Mouse (Mus musculus) neural tube, embryonic 11.5 days (tissue): ENCODE measurements around the gene Pde4c. TPM values are rescaled to one million over a fixed set of nuclear protein-coding genes. Genes with fewer than 3 reads are reported as not detected.
A peak's percentile ranks its signal among the peaks of the same experiment; 100 is the strongest.

ENCODE experiments used
- ATAC-seq: fragments of 200-750 bp; cut with Nextera tagmentation; 2 replicates; pipeline ENCODE4 v1.8.0; 2017; ENCODE audit warnings: moderate number of reproducible peaks, mild to moderate bottlenecking, moderate TSS enrichment, moderate library complexity; ENCODE audit not compliant: insufficient read depth, low FRiP score, low TSS enrichment
- DNase-seq: peaks from one replicate; pipeline ENCODE4 v3.0.0-alpha.2; 2015; ENCODE audit warnings: low spot score
- H3K27ac ChIP-seq: fragments of 300-500 bp; sonication (generic); 2 replicates; pipeline ENCODE4 v1.5.1; 2014; ENCODE audit warnings: low read depth, mild to moderate bottlenecking, low read length
- H3K27me3 ChIP-seq: fragments of 300-500 bp; sonication (generic); 2 replicates; pipeline ENCODE4 v1.6.1; 2014; ENCODE audit warnings: mild to moderate bottlenecking, low read length, mixed read lengths; ENCODE audit not compliant: control insufficient read depth, insufficient read depth
- H3K36me3 ChIP-seq: fragments of 300-500 bp; sonication (generic); 2 replicates; pipeline ENCODE4 v1.6.1; 2014; ENCODE audit warnings: mild to moderate bottlenecking, low read length, moderate library complexity, mixed read lengths; ENCODE audit not compliant: control insufficient read depth, insufficient read depth
- H3K4me1 ChIP-seq: fragments of 300-500 bp; sonication (generic); 2 replicates; pipeline ENCODE4 v1.6.1; 2014; ENCODE audit warnings: low read length, mixed read lengths; ENCODE audit not compliant: control insufficient read depth, insufficient read depth
- H3K4me2 ChIP-seq: fragments of 300-500 bp; sonication (generic); 2 replicates; pipeline ENCODE4 v1.6.1; 2014; ENCODE audit warnings: low read depth, mild to moderate bottlenecking, moderate library complexity
- H3K4me3 ChIP-seq: fragments of 300-500 bp; sonication (generic); 2 replicates; pipeline ENCODE4 v1.5.1; 2014; ENCODE audit warnings: low read depth, low read length
- H3K9ac ChIP-seq: fragments of 300-500 bp; sonication (generic); 2 replicates; pipeline ENCODE4 v1.6.1; 2014; ENCODE audit warnings: mild to moderate bottlenecking, low read length
- H3K9me3 ChIP-seq: fragments of 300-500 bp; sonication (generic); 2 replicates; pipeline ENCODE4 v1.6.1; 2016; ENCODE audit warnings: low read length; ENCODE audit not compliant: control insufficient read depth
- WGBS: fragments of 180-500 bp; shearing (Covaris S2); extraction: QIAGEN DNeasy Blood & Tissue Kit; methylation state at CpG from one replicate; pipeline ENCODE4 v1.1.7; 2014; 5-methylcytosine and 5-hydroxymethylcytosine counted together
- polyA plus RNA-seq: library from polyadenylated mRNA; unstranded; fragments of >200 nt; fragmentation: Nextera tagmentation; extraction: Ambion mirVana; gene quantifications from 2 replicates; pipeline ENCODE4 v1.2.1, GENCODE M21; 2014

Pde4c gene
- polyA plus RNA-seq, 1 experiment from 2014 or later = 0.42 TPM

DNA sequence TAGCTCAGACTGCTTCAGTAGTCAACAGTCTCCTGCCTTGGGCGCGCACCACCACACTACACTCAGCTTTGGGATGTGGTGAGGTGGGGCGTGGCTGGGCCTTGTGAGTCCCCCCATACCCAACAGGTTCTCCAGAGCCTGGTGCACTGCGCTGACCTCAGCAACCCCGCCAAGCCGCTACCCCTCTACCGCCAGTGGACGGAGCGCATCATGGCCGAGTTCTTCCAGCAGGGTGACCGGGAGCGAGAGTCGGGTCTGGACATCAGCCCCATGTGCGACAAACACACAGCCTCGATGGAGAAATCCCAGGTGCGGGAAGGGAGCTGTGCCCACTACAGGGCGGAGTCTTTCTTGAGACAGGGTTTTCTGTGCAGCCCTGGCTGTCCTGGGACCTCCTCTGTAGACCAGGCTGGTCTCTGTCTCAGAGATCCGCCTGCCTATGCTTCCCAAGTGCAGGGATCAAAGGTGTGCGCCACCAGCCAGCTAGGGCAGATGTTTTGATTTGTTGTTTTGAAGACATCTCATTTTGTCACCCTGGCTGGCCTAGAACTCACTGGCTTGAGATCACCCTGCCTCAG, 25.7 kb downstream of the Pde4c start:
- Histone ChIP-seq H3K4me1 (peaks cover under 1% of the 10 kb centered on the region; the same call in 1 of the 2 replicates), H3K9ac (no peak overlapping the region), H3K4me2 (no peak overlapping the region), H3K27me3 (peaks cover 17% of the 10 kb centered on the region), H3K36me3 (no peaks in the 10 kb centered on the region), H3K27ac (no peak overlapping the region), H3K9me3 (no peaks in the 10 kb centered on the region), H3K4me3 (no peak overlapping the region)
- DNase-seq = peak; percentile 7
- 80% methylated on average over 19 of the region's 19 CpGs for WGBS
- no peak for ATAC-seq

DNA sequence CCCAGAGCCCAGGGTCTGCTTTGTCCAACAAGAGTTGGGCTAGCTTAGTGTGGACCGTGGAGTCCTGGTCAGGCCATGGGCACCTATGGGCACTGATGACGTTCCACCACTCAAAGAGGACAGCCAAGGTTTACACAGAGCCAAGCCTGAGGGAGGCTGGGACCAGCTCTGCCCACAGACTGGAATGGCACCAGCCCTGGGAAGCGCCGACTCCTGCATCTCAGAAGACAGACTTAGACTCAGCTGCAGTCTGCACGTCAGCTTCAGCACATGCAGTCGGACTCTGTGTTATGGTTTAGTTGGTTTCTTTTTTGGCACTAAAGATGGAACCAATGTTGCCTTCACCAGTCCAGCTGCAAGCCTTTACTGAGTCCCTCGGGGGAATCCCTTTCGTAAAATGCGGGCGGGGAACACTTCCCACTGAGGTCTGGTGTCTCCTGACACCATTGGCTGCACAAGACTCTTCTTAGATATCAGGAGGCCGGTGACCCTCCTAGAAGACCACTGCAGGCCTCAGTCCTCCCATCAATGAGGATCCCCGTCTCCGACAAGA, 26.7 kb downstream of the Pde4c start:
- no peak for ATAC-seq
- no peak overlapping the region for H3K4me3 ChIP-seq
- no peaks in the 10 kb centered on the region for H3K36me3 ChIP-seq
- no peaks in the 10 kb centered on the region for H3K9me3 ChIP-seq
- no peak overlapping the region for H3K9ac ChIP-seq
- H3K27ac ChIP-seq = no peak overlapping the region
- peak; percentile 10 for DNase-seq
- H3K4me2 ChIP-seq = no peak overlapping the region
- WGBS = 84% methylated on average over 13 of the region's 13 CpGs
- peaks cover 9% of the 10 kb centered on the region for H3K27me3 ChIP-seq
- peaks cover 3% of the 10 kb centered on the region; the same call in 1 of the 2 replicates for H3K4me1 ChIP-seq

DNA sequence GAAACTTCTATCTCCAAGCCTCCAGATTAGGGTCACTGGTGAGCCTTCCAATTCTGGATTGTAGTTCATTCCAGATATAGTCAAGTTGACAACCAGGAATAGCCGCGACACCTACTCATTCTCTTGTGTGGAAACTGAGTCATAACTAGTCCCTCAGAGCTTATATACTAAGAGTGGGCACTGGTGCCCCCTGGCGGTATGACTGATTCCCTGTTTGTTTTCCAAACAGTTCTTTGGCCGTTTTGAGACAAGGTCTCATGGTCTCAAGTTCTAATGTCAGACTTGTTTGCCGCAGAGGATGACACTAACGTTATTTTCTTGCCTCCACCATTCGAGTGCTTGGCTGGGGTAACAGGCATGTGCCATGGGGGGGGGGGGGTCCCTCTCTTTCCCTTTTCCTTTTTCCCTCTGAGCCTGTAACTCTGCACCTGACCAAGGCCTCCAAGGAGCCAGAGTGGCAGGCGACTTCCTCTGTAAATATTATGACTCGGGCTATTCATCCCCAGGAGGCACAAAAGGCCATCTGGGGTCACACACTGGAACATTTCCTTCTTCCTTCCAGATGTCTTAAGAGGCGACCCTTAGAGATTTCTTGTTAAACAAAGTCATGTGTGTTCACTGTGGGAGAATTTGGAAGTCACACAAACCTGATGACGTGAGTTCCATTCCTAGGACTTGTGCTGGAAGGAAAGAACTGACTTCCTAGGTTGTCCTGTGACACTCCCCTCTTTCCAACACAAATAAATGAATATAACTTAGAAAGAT, 28.7 kb downstream of the Pde4c start:
- Histone ChIP-seq H3K36me3 (no peaks in the 10 kb centered on the region), H3K4me2 (no peak overlapping the region)
- 32% methylated on average over 11 of the region's 11 CpGs for WGBS

DNA sequence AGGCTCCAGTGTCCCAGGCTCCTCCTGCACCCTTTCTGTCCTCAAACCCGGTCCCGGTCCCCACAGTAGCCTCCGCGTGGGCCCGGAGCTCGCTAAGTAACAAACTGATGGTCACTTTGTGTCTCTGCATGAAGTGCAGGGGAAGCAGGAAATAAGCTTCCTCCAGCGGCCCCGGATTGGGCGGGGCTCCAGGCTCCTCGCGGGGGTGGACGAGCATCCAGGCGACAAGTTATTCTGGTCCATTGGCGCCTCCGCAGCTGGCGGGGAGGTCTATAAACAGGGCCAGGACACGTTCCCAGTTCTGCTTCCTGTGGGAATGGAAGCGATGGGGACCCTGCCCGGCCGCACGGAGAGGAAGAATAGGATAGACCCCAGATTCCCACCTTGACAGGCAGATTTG, 29.6 kb downstream of the Pde4c start:
- H3K9ac ChIP-seq = 0 out of 2 replicates have a peak overlapping the region, but pooled peaks have one; percentile 26
- ATAC-seq = no peak
- H3K27me3 ChIP-seq = no peaks in the 10 kb centered on the region
- peak; percentile 40 for DNase-seq
- no peaks in the 10 kb centered on the region for H3K36me3 ChIP-seq
- no peaks in the 10 kb centered on the region for H3K9me3 ChIP-seq
- peak overlapping the region; percentile 15; the same call in 1 of the 2 replicates for H3K27ac ChIP-seq
- H3K4me1 ChIP-seq = peaks cover 4% of the 10 kb centered on the region; the same call in 1 of the 2 replicates
- WGBS = 21% methylated on average over 21 of the region's 21 CpGs
- H3K4me3 ChIP-seq = no peak overlapping the region
- H3K4me2 ChIP-seq = 0 out of 2 replicates have a peak overlapping the region, but pooled peaks have one; percentile 6

More for the DNA sequence above, 28.7 kb downstream of the Pde4c start:
- H3K9me3 ChIP-seq = no peaks in the 10 kb centered on the region
- H3K4me3 ChIP-seq = no peak overlapping the region
- no peak overlapping the region for H3K9ac ChIP-seq
- H3K27me3 ChIP-seq = no peaks in the 10 kb centered on the region
- H3K4me1 ChIP-seq = peaks cover 4% of the 10 kb centered on the region; the same call in 1 of the 2 replicates
- peak overlapping the region; percentile 15; the same call in 1 of the 2 replicates for H3K27ac ChIP-seq
- DNase-seq (peak; percentile 75), ATAC-seq (no peak)

DNA sequence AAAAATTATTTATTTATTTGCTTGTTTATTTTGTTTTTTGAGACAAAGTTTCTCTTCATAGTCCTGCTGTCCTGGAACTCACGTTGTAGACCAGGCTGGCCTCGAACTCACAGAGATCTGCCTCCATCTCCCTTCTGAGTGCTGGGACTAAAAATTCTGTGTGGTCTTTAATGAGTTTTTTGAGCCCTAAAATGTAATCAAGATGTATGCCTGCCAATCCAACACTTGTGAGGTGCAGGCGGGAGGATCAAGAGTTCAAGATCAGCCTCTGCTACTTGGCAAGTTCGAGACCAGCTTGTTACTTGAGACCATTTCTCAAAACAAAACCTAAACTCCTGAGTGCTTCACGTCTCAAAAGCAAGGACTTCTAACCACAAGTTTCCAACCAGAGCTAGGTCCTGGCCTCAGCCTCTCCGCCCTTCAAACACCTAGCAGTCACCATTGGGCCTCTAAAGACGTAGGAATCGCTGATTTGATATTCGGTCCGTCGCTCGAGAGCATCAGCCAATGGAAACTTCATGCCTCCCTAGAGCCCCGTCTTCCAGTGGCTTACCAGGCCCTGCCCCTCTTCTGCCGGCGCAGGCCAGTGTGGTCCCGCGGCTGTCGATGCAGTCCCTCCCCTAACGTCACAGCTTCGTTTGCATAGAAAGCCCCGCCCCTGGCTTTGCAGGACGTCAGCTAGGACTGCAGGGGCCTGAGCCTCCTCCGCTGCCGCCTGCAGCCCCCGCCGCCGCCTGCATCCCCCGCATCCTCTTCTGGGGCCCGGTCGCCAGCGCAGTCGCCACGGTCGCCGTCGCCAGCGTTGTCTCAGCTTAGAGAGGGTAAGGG, 30.7 kb downstream of the Pde4c start, which contains the start of gene Rab3a:
Rab3a (plus strand) TSS at position 637 of the 828 bp plus-strand sequence.
- 8% methylated on average over 37 of the region's 37 CpGs for WGBS
- Histone ChIP-seq H3K4me2 (peak within 1 kb of the TSS; percentile 86), H3K9ac (peak within 1 kb of the TSS; percentile 79), H3K27me3 (no peaks in the 10 kb centered on the region), H3K9me3 (no peaks in the 10 kb centered on the region), H3K4me1 (peaks cover 4% of the 10 kb centered on the region; the same call in 1 of the 2 replicates), H3K4me3 (peak within 1 kb of the TSS; percentile 67), H3K27ac (peak within 1 kb of the TSS; percentile 27; the same call in 1 of the 2 replicates), H3K36me3 (no peaks in the 10 kb centered on the region)
- ATAC-seq (peak; percentile 97), DNase-seq (peak; percentile 97)

DNA sequence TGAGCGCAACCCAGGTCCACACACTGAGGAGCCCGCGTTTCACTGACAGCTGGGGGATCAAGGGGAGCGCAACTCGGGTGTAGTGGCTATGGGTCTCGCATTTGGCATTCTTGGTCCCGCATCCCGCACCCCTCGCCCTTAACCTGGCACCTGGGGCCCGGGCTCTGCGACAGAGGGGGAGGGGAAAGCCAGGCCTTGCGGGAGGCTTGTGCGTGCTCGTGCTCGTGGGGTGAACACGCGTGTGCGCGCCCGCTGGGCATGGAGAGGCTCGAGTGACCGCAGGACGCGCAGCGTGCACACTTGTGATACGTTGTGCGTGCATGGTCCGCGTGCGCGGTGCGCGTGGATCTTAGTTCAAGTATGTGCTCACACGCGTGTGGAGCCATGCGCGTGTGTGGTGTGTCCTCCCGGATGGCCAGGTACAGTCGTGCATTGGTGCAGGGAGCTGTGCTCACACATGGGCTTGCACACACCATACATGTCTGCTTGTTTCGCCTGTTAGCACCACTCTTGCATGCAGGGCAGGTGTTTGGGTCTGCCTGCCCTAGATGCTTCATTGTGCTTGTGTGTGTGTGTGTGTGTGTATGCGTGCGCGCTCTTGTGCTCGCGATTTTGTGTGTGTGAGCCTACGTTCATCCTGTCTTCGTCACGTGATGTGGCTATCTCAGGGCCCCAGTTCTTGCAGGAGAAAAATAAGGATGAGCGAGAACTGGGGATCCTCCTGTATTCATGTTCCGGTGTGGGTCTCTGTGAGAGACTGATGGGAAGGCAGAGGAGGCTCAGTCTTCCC, 31.5 kb downstream of the Pde4c start:
- H3K9me3 ChIP-seq = no peaks in the 10 kb centered on the region
- no peaks in the 10 kb centered on the region for H3K36me3 ChIP-seq
- H3K27ac ChIP-seq = no peak overlapping the region
- peak overlapping the region; percentile 79 for H3K9ac ChIP-seq
- H3K4me3 ChIP-seq = peak overlapping the region; percentile 67
- peaks cover 10% of the 10 kb centered on the region for H3K4me1 ChIP-seq
- DNase-seq (peak; percentile 67), ATAC-seq (peak; percentile 58)
- no peaks in the 10 kb centered on the region for H3K27me3 ChIP-seq
- 19% methylated on average over 50 of the region's 50 CpGs for WGBS
- H3K4me2 ChIP-seq = peak overlapping the region; percentile 86

DNA sequence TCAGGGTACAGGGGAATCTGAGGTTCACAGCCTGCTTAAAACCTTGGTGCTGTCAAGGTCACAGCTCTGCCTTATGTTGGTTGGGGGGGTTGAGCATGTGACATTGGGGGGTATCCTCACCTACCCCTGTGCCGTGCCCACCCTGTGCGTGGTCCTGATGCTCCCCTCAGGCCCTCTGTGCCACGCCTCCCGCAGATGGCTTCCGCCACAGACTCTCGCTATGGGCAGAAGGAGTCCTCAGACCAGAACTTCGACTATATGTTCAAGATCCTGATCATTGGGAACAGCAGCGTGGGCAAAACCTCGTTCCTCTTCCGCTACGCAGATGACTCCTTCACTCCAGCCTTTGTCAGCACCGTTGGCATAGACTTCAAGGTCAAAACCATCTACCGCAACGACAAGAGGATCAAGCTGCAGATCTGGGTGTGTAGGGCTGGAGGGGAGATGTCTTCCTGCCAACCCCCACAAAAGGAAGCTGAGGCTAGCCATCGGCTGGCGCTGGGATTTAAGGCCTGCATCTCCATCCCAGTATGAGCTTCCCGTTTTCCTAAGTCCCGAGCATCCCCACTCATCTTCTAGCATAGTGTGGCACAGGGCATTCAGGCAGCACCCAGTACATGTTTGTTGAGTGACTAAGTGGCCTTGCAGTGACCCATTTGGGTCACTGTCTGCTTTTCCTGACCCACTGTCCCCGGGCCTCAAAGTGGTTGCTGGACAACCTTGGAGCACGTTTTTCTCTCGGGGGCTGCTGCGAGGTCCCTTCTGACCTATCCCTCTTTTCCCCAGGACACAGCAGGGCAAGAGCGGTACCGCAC, 32.3 kb downstream of the Pde4c start:
- Histone ChIP-seq H3K36me3 (no peaks in the 10 kb centered on the region), H3K27me3 (no peaks in the 10 kb centered on the region), H3K4me2 (peak overlapping the region; percentile 86), H3K9ac (no peak overlapping the region), H3K4me3 (peak overlapping the region; percentile 67), H3K9me3 (no peaks in the 10 kb centered on the region), H3K27ac (no peak overlapping the region), H3K4me1 (peaks cover 11% of the 10 kb centered on the region)
- DNase-seq = peak; percentile 6
- no peak for ATAC-seq
- 82% methylated on average over 24 of the region's 24 CpGs for WGBS
